Mouse (Mus musculus) liver, embryonic 16.5 days (tissue): ENCODE measurements around the gene Amz2. TPM values are rescaled to one million over a fixed set of nuclear protein-coding genes. Genes with fewer than 3 reads are reported as not detected.
"Not testable (repeated sequence)": the region's sequence is repeated elsewhere in the genome, so short reads cannot be mapped to it uniquely, and the experiment has no call there.

Source experiments
- ATAC-seq: fragments of 200-750 bp; cut with Nextera tagmentation; 2 replicates; pipeline ENCODE4 v1.8.0; 2017; ENCODE audit warnings: low read depth, mild to moderate bottlenecking, moderate number of reproducible peaks, moderate library complexity
- H3K27ac ChIP-seq: fragments of 300-500 bp; sonication (generic); 2 replicates; pipeline ENCODE4 v1.5.1; 2014; ENCODE audit warnings: mild to moderate bottlenecking, low read length
- H3K27me3 ChIP-seq: fragments of 300-500 bp; sonication (generic); 2 replicates; pipeline ENCODE4 v1.6.1; 2014; ENCODE audit warnings: low read depth, low read length, mixed read lengths; ENCODE audit not compliant: control insufficient read depth, insufficient read depth
- H3K36me3 ChIP-seq: fragments of 300-500 bp; sonication (generic); 2 replicates; pipeline ENCODE4 v1.6.1; 2014; ENCODE audit warnings: mild to moderate bottlenecking; ENCODE audit not compliant: control insufficient read depth, insufficient read depth
- H3K4me1 ChIP-seq: fragments of 300-500 bp; sonication (generic); 2 replicates; pipeline ENCODE4 v1.6.1; 2014; ENCODE audit warnings: low read depth, low read length, mixed read lengths; ENCODE audit not compliant: control insufficient read depth
- H3K4me2 ChIP-seq: fragments of 300-500 bp; sonication (generic); 2 replicates; pipeline ENCODE4 v1.6.1; 2014; ENCODE audit warnings: low read depth, low read length, mixed read lengths
- H3K4me3 ChIP-seq: fragments of 300-500 bp; sonication (generic); 2 replicates; pipeline ENCODE4 v1.5.1; 2014; ENCODE audit warnings: low read depth, mild to moderate bottlenecking, low read length
- H3K9ac ChIP-seq: fragments of 300-500 bp; sonication (generic); 2 replicates; pipeline ENCODE4 v1.6.1; 2014; ENCODE audit warnings: low read depth, low read length
- H3K9me3 ChIP-seq: fragments of 300-500 bp; sonication (generic); replicated peaks from 2 replicates; pipeline ENCODE4 v1.6.1; 2016; ENCODE audit warnings: low read length; ENCODE audit not compliant: control insufficient read depth
- WGBS: fragments of 180-500 bp; shearing (Covaris S2); extraction: QIAGEN DNeasy Blood & Tissue Kit; methylation state at CpG from one replicate; pipeline ENCODE4 v1.1.7; 2014; ENCODE audit not compliant: insufficient replicate concordance; 5-methylcytosine and 5-hydroxymethylcytosine counted together
- polyA plus RNA-seq: library from polyadenylated mRNA; unstranded; fragments of >200 nt; fragmentation: Nextera tagmentation; extraction: Ambion mirVana; gene quantifications from 2 replicates; pipeline ENCODE4 v1.2.1, GENCODE M21; 2015

Amz2 gene
- polyA plus RNA-seq, 1 experiment from 2014 or later = 11.4 TPM

DNA sequence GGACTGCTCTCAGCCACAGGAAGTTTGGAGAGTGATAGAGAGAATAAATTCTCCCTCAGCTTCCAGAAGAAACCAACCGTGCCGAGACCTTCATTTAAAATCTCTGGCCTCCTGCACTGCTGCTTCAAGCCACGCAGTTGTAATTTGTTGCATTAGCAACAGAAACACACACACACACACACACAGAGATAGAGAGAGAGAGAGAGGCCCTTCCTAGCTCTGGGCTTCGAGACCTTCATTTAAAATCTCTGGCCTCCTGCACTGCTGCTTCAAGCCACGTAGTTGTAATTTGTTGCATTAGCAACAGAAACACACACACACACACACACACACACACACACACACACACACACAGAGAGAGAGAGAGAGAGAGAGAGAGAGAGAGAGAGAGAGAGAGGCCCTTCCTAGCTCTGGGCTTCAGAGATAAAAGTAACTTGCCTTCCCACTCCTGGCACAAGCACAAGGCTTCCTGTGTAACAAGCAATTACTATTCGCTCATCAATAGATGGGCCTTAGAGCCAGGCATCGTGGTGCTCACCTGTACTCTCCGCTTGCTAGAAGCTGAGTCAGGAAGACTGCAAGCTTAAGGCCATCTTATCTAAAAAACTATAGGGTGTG is 67.2 kb downstream of the Amz2 start:
- peak; percentile 78 for ATAC-seq

DNA sequence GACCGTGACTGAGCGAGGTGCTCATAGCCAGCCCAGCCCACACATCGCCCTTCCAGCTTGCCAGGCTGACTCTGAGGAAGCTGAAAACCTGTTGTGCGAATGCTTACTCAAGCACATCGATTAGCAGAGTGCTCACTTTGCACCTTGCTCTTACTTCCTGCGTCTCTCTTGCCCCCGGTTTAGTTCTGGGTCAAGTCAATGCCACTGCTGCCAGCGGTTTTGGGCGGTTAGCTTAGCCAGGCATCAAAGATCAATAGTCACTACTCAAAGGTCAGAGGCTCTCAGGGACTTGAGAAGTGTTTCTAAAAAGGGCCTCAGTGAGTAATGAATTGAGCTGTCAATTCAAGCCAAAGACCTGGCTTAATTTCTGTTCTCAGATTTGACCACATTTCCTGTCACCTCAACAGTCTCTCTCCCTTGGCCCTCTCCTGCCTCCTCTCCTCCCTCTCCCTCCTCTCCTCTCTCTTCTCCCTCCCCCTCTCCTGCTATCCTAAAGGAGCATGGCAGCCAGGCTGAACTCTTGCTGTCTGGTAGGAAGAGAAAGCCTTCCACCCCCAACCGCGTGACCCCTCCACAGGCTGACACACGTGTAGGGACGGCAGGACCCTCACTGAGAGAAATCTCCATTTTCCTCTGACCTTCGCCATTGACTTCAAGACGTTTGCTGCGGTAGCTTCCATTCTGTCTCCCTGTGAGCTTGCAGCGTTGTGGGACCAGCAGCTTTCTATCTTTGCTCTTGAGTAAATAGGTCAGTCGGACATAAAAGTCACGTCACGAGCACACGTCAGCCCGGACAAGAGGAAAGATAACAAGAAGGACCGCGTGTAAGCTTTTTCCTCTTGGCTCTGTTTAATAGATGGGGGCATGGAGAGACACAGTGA is 69.4 kb downstream of the Amz2 start:
- 44% methylated on average over 24 of the region's 24 CpGs for WGBS
- H3K9me3 ChIP-seq = no peaks in the 10 kb centered on the region
- H3K4me1 ChIP-seq = peaks cover 50% of the 10 kb centered on the region
- H3K27ac ChIP-seq = peak overlapping the region; percentile 68
- no peak overlapping the region for H3K9ac ChIP-seq
- H3K36me3 ChIP-seq = no peaks in the 10 kb centered on the region
- ATAC-seq = no peak
- 0 out of 2 replicates have a peak overlapping the region, but pooled peaks have one; percentile 25 for H3K4me2 ChIP-seq
- no peak overlapping the region for H3K4me3 ChIP-seq
- H3K27me3 ChIP-seq = no peaks in the 10 kb centered on the region

More for the DNA sequence above, 67.2 kb downstream of the Amz2 start:
- H3K27me3 ChIP-seq, H3K36me3 ChIP-seq, H3K9me3 ChIP-seq, H3K4me3 ChIP-seq: not testable (repeated sequence)
- H3K27ac ChIP-seq = peak overlapping the region; percentile 53
- WGBS = 24% methylated on average over 8 of the region's 8 CpGs
- H3K4me2 ChIP-seq = peak overlapping the region; percentile 22; the same call in 1 of the 2 replicates
- 0 out of 2 replicates have a peak overlapping the region, but pooled peaks have one; percentile 26 for H3K9ac ChIP-seq
- peaks cover 48% of the 10 kb centered on the region for H3K4me1 ChIP-seq

DNA sequence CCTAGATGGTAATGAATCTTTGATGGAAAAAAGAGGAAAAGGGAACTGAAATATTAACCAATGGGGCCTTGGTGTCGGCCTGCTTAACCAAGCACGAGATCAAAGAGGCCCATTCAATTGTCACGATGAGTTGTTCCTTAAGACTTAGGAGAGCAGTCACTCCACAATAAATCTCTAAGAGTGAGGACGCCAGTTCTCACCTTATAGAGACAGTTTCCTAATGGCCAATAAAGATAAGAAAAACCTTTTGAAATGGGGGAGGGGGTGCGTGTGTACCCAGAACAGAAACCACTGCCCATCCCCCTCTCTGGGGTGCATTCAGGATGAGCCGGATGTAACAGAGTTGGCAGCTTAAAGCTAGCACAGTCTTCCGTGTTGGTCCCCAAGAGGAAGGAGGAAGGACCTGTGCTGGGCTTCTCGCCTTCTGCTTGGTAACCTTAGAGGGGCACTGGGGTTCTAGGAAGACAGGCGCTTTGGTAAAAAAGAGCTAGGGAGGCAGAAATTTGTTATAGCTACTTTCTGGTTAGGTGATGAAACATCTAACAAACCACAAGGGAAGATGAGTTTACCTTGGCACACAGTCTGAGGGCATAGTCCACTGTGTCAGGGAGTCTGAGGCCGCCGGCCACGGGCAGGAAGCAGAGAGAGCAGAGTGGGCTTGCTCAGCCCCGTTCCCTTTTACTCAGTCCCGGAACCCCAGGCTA is 70.2 kb downstream of the Amz2 start:
- peak overlapping the region; percentile 25; the same call in 1 of the 2 replicates for H3K4me2 ChIP-seq
- no peak overlapping the region for H3K4me3 ChIP-seq
- H3K27me3 ChIP-seq = no peaks in the 10 kb centered on the region
- 19% methylated on average over 14 of the region's 14 CpGs for WGBS
- no peaks in the 10 kb centered on the region for H3K36me3 ChIP-seq
- no peak overlapping the region for H3K9ac ChIP-seq
- peaks cover 50% of the 10 kb centered on the region for H3K4me1 ChIP-seq
- H3K9me3 ChIP-seq = no peaks in the 10 kb centered on the region
- ATAC-seq = peak; percentile 32; the same call in 1 of the 2 replicates
- H3K27ac ChIP-seq = peak overlapping the region; percentile 68

DNA sequence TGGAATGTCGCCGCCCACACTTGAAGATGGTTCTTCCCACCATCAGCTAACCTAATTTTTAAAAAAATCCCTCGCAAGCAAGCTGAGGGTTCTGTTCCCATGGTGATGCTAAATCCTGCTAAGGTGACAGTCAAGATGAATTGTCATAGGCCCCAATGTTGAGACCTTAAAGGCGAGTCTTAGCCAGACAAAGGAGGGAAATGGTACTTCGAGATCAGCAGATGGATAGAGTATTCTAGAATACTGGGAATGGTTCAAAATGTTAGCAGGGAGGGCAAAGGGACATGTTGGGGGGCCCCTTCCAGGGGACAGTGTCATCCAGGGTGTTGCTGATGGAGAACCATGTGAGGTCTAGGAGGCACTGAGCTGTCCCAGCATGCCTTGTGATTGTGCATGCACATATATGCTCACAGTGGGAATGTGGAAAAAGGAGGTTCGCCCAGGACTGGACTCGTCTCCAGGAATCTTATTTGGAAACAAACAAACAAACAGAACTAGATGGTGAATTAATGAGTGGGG is 70.8 kb downstream of the Amz2 start:
- peak overlapping the region; percentile 1; the same call in 1 of the 2 replicates for H3K27ac ChIP-seq

GRCm38 (mm10) chr11:109496996-109497714 is 71.4 kb downstream of the Amz2 start:
- Histone ChIP-seq H3K4me1 (peaks cover 45% of the 10 kb centered on the region), H3K27me3 (no peaks in the 10 kb centered on the region), H3K27ac (no peak overlapping the region), H3K4me3 (no peak overlapping the region), H3K4me2 (no peak overlapping the region), H3K9me3 (no peaks in the 10 kb centered on the region), H3K36me3 (no peaks in the 10 kb centered on the region), H3K9ac (no peak overlapping the region)
- 53% methylated on average over 6 of the region's 6 CpGs for WGBS
- ATAC-seq = no peak

More for the DNA sequence above, 70.8 kb downstream of the Amz2 start:
- no peaks in the 10 kb centered on the region for H3K36me3 ChIP-seq
- H3K9ac ChIP-seq = no peak overlapping the region
- ATAC-seq = no peak
- no peaks in the 10 kb centered on the region for H3K27me3 ChIP-seq
- peaks cover 50% of the 10 kb centered on the region for H3K4me1 ChIP-seq
- no peaks in the 10 kb centered on the region for H3K9me3 ChIP-seq
- no peak overlapping the region for H3K4me3 ChIP-seq
- H3K4me2 ChIP-seq = peak overlapping the region; percentile 25; the same call in 1 of the 2 replicates
- 56% methylated on average over 7 of the region's 7 CpGs for WGBS

DNA sequence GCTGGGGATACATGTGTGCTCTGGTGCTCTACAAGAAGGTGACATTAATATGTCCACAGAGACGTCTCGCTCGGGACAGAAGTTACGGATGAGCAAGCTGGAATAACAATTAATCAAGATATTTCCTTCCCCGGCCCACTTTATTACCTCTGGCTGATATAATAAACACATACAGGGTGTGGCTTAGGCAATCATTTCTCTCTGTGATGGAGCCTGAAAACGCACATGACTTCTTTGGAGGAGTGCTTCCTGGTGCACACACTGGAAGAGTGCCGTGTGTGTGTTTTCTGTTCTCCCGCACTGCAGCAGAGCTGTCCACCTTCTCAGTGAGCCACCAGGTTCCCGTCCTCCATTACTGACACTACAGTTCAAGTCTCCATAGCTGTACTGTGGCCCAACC is 72.2 kb downstream of the Amz2 start:
- ATAC-seq = no peak
- no peaks in the 10 kb centered on the region for H3K36me3 ChIP-seq
- no peak overlapping the region for H3K4me2 ChIP-seq
- H3K27me3 ChIP-seq = no peaks in the 10 kb centered on the region
- no peak overlapping the region for H3K27ac ChIP-seq
- peaks cover 38% of the 10 kb centered on the region for H3K4me1 ChIP-seq
- 55% methylated on average over 9 of the region's 9 CpGs for WGBS
- no peaks in the 10 kb centered on the region for H3K9me3 ChIP-seq
- no peak overlapping the region for H3K4me3 ChIP-seq
- H3K9ac ChIP-seq = no peak overlapping the region

- H3K4me3 ChIP-seq = no peak overlapping the region
- no peak overlapping the region for H3K9ac ChIP-seq
- H3K27me3 ChIP-seq = no peaks in the 10 kb centered on the region
- H3K4me1 ChIP-seq = peaks cover 23% of the 10 kb centered on the region
- no peak overlapping the region for H3K27ac ChIP-seq
- WGBS = 72% methylated on average over 5 of the region's 5 CpGs
- ATAC-seq = no peak
- no peak overlapping the region for H3K4me2 ChIP-seq
- H3K9me3 ChIP-seq = no peaks in the 10 kb centered on the region
- no peaks in the 10 kb centered on the region for H3K36me3 ChIP-seq
Measured at GRCm38 (mm10) chr11:109500206-109500605, 74.5 kb downstream of the Amz2 start.
